Mouse (Mus musculus) midbrain, embryonic 12.5 days (tissue): ENCODE data around the gene 4930535I16Rik. TPM values are rescaled to one million over a fixed set of nuclear protein-coding genes. Genes with fewer than 3 reads are reported as not detected.
A peak's percentile ranks its signal among the peaks of the same experiment; 100 is the strongest.

Experiments
- ATAC-seq: fragments of 200-750 bp; cut with Nextera tagmentation; 2 replicates; pipeline ENCODE4 v1.8.0; 2017; ENCODE audit warnings: low read depth, moderate TSS enrichment, moderate library complexity; ENCODE audit not compliant: low FRiP score
- H3K27ac ChIP-seq: fragments of 300-500 bp; sonication (generic); replicated peaks from 2 replicates; pipeline ENCODE4 v1.5.1; 2016; ENCODE audit warnings: mild to moderate bottlenecking
- H3K27me3 ChIP-seq: fragments of 300-500 bp; sonication (generic); 2 replicates; pipeline ENCODE4 v1.6.1; 2016; ENCODE audit warnings: mild to moderate bottlenecking
- H3K36me3 ChIP-seq: fragments of 300-500 bp; sonication (generic); 2 replicates; pipeline ENCODE4 v1.6.1; 2016
- H3K4me1 ChIP-seq: fragments of 300-500 bp; sonication (generic); 2 replicates; pipeline ENCODE4 v1.6.1; 2016
- H3K4me2 ChIP-seq: fragments of 300-500 bp; sonication (generic); replicated peaks from 2 replicates; pipeline ENCODE4 v1.6.1; 2016; ENCODE audit warnings: mild to moderate bottlenecking, moderate library complexity
- H3K4me3 ChIP-seq: fragments of 300-500 bp; sonication (generic); 2 replicates; pipeline ENCODE4 v1.5.1; 2016; ENCODE audit warnings: mild to moderate bottlenecking
- H3K9ac ChIP-seq: fragments of 300-500 bp; sonication (generic); replicated peaks from 2 replicates; pipeline ENCODE4 v1.6.1; 2016; ENCODE audit warnings: mild to moderate bottlenecking, moderate library complexity
- H3K9me3 ChIP-seq: fragments of 300-500 bp; sonication (generic); 2 replicates; pipeline ENCODE4 v1.6.1; 2016; ENCODE audit warnings: mild to moderate bottlenecking
- WGBS: fragments of 180-500 bp; shearing (Covaris S2); methylation state at CpG from one replicate; pipeline ENCODE4 v1.1.7; 2016; 5-methylcytosine and 5-hydroxymethylcytosine counted together
- polyA plus RNA-seq: library from polyadenylated mRNA; unstranded; fragments of >200 nt; fragmentation: Nextera tagmentation; extraction: Ambion mirVana; gene quantifications from 2 replicates; pipeline ENCODE4 v1.2.1, GENCODE M21; 2016

The 4930535I16Rik gene
- polyA plus RNA-seq, 1 experiment from 2014 or later, result not detected

DNA sequence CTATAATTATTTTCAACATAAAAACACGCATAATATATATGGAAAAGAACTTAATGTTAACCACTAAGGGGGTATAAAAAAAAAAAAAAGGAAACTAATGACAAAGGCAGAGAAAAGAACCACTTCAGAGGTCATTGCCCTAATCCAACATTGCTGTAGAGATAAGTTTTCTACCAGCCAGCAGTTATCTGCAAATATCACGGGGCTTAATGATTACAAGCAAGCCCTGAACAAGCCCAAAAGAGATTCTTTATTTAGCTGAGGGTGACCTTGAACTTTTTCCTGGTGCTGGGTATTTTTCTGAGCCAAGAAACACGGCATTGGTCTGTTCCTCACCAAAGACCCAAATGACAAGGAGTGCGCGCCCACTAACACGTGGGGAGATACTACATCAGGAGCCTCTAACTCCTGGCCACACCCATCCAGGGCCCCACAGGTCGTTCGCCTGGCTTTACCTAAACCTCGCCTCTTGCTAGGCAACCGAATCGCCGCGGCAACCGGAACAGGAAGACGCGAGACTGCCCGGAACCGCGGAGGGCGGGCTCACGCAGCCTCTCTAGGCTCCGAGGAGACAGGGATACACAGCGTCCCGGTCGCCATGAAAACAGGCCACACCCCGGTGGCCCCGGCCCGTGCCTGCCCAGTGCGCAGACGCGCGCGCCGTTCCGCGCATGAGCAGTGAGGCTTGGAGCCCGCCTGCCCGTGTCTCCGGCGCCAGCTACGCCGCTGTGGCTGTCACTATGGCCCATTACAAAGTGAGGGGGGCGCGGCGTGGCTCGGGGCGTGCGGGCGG is 13.3 kb downstream of the 4930535I16Rik start, which contains the start of gene Mycbp:
Mycbp (plus strand) TSS at position 500 of the 793 bp plus-strand sequence.
- Histone ChIP-seq H3K27me3 (no peaks in the 10 kb centered on the region), H3K9ac (peak within 1 kb of the TSS; percentile 86), H3K9me3 (no peaks in the 10 kb centered on the region), H3K27ac (peak within 1 kb of the TSS; percentile 73), H3K4me3 (peak within 1 kb of the TSS; percentile 83), H3K36me3 (no peaks in the 10 kb centered on the region; the same call in 1 of the 2 replicates), H3K4me1 (peaks cover 14% of the 10 kb centered on the region), H3K4me2 (peak within 1 kb of the TSS; percentile 96)
- ATAC-seq, result peak; percentile 100
- 1% methylated on average over 46 of the region's 49 CpGs for WGBS

DNA sequence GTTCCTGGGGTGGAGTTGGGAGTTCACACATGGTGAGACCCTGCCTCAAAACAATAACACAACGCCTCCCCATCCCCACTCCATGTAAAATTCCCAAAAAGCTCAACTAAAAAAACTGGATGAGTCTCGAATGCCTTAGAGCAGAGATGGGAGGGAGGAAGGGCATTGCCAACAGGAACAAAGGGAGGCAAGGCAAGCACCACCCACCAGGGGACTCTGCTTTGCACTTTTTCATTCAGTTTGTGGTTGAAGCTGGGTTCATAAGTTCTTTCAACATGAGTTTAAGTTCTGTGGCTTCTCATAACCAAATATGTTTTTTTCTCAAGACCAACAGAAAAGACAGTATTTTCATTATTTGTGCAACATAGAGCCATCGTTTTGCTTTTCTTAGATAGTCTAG is 14.4 kb downstream of the 4930535I16Rik start:
- 85% methylated on average over 3 of the region's 3 CpGs for WGBS
- no peaks in the 10 kb centered on the region for H3K27me3 ChIP-seq
- peaks cover 14% of the 10 kb centered on the region for H3K4me1 ChIP-seq
- no peak overlapping the region for H3K27ac ChIP-seq
- ATAC-seq, result no peak
- H3K4me3 ChIP-seq, result no peak overlapping the region
- no peaks in the 10 kb centered on the region for H3K36me3 ChIP-seq
- H3K9me3 ChIP-seq, result no peaks in the 10 kb centered on the region
- no peak overlapping the region for H3K4me2 ChIP-seq
- H3K9ac ChIP-seq, result no peak overlapping the region

DNA sequence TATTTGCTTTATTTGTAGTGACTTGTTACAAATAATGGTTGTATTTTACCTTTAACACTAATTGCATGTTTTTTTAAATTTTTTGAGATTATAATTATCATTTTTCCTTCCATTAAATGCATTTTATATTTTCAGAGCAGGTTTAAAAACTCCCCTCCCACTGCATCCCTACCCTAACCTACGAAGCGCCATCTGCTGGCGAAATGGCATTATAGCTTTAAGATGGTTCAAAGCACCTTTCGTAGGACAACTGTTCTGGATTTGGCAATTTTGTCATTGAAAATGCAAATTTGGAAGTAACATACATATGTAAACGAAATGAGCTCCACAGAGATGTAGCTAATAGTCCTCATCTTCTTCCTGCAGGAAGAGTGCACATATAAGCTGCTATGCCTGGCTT is 19.1 kb downstream of the 4930535I16Rik start:
- Histone ChIP-seq H3K9ac (no peak overlapping the region), H3K9me3 (no peaks in the 10 kb centered on the region), H3K27ac (no peak overlapping the region), H3K36me3 (no peaks in the 10 kb centered on the region), H3K27me3 (no peaks in the 10 kb centered on the region), H3K4me2 (no peak overlapping the region), H3K4me3 (no peak overlapping the region), H3K4me1 (no peaks in the 10 kb centered on the region)
- WGBS, result 13% methylated on average over 5 of the region's 5 CpGs
- no peak for ATAC-seq

DNA sequence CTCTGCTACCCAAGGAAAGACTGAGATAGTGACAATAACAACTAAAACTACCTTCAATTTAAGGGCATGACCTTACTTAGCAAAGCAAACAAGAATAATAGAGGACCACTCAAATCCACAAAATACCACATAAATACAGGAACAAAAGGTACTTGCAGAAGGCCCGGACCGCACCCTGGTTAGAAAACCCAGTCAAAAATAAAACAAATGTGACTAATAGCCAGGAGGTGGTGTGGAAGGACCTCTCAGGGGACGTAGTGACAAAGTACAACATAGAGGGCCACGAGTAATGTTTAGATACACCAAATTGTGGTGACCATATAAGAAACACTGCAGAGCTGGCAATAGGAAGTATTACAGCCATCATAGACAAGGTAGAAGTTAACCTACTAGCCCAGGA is 23.5 kb downstream of the 4930535I16Rik start:
- H3K9me3 ChIP-seq, result no peaks in the 10 kb centered on the region
- 88% methylated on average over 4 of the region's 4 CpGs for WGBS
- H3K27me3 ChIP-seq, result no peaks in the 10 kb centered on the region

DNA sequence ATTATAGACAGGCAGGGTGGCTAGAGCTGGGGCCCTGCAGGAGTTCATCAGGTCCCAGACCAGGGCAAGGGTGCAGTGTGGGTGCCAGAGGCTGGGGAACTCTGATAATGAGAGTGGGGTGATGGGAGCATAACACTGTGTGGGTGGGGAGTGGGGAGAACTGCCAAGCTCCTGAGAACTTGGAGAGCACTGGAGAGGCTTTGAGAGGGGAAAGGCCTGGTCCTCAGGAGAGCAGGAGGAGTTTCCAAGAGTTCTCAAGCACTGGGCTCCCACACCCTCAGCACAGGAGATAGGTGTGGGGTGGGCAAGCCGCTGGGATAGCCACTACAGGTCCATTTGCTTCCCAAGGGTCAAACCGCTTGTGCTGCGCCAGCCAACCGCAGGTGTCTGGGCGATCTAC is 24.1 kb downstream of the 4930535I16Rik start:
- Histone ChIP-seq H3K4me1 (no peaks in the 10 kb centered on the region), H3K36me3 (no peaks in the 10 kb centered on the region), H3K4me3 (no peak overlapping the region), H3K4me2 (no peak overlapping the region), H3K9me3 (no peaks in the 10 kb centered on the region), H3K27ac (no peak overlapping the region), H3K27me3 (no peaks in the 10 kb centered on the region), H3K9ac (no peak overlapping the region)
- no peak for ATAC-seq
- WGBS, result 89% methylated on average over 5 of the region's 5 CpGs

More for the DNA sequence above, 23.5 kb downstream of the 4930535I16Rik start:
- ATAC-seq, result no peak
- Histone ChIP-seq H3K4me3 (no peak overlapping the region), H3K27ac (no peak overlapping the region), H3K4me2 (no peak overlapping the region), H3K4me1 (no peaks in the 10 kb centered on the region), H3K9ac (no peak overlapping the region), H3K36me3 (no peaks in the 10 kb centered on the region)

Other genes with a start within 250 kb of the 4930535I16Rik start
- gene Macf1, start 233.7 kb downstream of the 4930535I16Rik start, polyA plus RNA-seq, result 78.3 and 79.3 TPM in 2 replicates
- gene Ndufs5, start 199.8 kb downstream of the 4930535I16Rik start, polyA plus RNA-seq, result 318 and 329 TPM in 2 replicates
- 102 and 103 TPM in 2 replicates for gene Akirin1, start 167.7 kb downstream of the 4930535I16Rik start, polyA plus RNA-seq
- gene Rhbdl2, start 130.1 kb downstream of the 4930535I16Rik start, polyA plus RNA-seq, result 0.47 and 1.2 TPM in 2 replicates
- gene 4933427I04Rik, start 58.3 kb downstream of the 4930535I16Rik start, polyA plus RNA-seq, result not detected in 2 replicates
- 49.9 and 51.5 TPM in 2 replicates for gene Mycbp, start 13.2 kb downstream of the 4930535I16Rik start, polyA plus RNA-seq
- 59.5 and 59.6 TPM in 2 replicates for gene Rragc, start 576 bp downstream of the 4930535I16Rik start, polyA plus RNA-seq